Mouse (Mus musculus) adrenal gland, postnatal 14 days (tissue): ENCODE data around the gene Etv6. TPM values are rescaled to one million over a fixed set of nuclear protein-coding genes. Genes with fewer than 3 reads are reported as not detected.
"Not testable (repeated sequence)": the region's sequence is repeated elsewhere in the genome, so short reads cannot be mapped to it uniquely, and the experiment has no call there.

Source experiments
- DNase-seq: peaks from one replicate; pipeline ENCODE4 v3.0.0; 2021; ENCODE audit warnings: mixed read lengths
- long read RNA-seq, 2 experiments: library from polyadenylated mRNA; stranded (forward); transcript quantifications; one replicate each; pipeline ENCODE4 v2.0.0; 2021
- total RNA-seq: library from RNA; stranded (reverse); gene quantifications from 2 replicates; pipeline ENCODE4 v1.2.3, GENCODE M21; 2021

The Etv6 gene
- total RNA-seq, result 35.7 and 38.2 TPM in 2 replicates
- long read RNA-seq, experiment 1, full-length matches to known transcripts, result 15 of 22 reads
- long read RNA-seq, experiment 1, partial matches to known transcripts, result 1 of 22 reads
- long read RNA-seq, experiment 1, other reads (novel, unspliced or antisense), result 6 of 22 reads
- long read RNA-seq, experiment 2, full-length matches to known transcripts, result 5 of 15 reads
- long read RNA-seq, experiment 2, partial matches to known transcripts, result 3 of 15 reads
- long read RNA-seq, experiment 2, other reads (novel, unspliced or antisense), result 7 of 15 reads

DNA sequence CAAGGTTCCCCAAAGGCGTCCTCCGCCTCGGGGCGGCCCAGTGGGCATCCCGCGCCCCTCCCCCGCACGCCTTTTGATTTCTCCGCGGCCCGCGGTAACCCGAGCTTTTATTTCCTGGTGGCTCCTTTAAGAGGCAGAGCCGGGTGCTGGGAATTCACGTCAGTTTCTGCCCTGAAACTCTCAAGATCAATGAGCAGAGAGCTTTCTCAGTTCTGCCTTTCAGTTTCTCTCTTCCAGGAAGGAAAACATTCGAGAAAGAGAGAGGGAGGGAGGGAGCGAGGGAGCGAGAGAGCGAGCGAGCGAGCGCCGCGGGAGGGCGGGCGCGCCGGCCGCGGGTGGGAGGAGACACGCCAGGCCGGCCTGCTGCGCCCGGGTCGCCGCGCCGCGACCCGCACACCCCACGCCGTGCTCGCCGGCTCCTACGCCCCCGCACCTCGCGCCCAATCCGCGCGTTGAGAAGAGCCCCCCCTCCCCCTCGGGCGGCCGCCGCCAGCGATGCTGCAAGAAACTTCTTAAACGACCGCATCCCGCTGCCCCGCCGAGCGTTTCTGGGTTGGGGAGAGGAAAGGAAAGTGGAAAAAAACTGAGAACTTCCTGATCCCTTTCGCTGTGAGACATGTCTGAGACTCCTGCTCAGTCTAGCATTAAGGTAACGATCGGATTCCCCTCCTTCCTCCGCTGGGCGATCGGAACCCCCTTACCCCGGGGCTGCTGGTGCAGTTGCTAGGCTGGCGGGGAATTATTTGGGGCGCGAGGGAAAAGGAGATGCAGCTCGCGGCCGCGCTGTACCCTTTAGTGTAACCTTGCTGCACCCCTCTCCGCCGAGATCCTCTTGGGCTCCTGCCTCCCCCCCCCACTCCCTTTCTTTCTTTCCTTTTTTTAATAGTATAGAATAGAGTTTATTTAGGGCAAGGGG is at the start of gene Etv6:
Gene Etv6 (plus strand): TSS at position 211 of the 916 bp plus-strand sequence.
- peak; percentile 91 for DNase-seq

DNA sequence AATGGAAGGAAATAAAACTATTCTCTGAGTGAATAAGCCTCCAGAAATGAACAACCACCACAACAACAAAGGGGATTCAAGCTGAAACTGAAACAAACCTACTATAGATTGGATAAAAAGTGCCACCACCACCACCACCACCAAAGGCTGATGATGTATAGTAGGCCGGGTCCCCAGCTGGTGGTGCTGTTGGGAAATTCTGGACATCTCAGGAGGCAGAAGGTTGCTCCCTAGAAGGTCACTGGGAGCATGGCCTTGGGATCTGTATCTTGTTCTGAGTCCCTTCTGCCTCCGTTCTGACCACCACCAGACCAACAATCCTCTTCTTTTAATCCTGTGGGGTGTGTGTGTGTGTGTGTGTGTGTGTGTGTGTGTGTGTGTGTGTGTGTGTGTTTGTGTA is 49.3 kb upstream of the Etv6 start:
- peak; percentile 53 for DNase-seq

DNA sequence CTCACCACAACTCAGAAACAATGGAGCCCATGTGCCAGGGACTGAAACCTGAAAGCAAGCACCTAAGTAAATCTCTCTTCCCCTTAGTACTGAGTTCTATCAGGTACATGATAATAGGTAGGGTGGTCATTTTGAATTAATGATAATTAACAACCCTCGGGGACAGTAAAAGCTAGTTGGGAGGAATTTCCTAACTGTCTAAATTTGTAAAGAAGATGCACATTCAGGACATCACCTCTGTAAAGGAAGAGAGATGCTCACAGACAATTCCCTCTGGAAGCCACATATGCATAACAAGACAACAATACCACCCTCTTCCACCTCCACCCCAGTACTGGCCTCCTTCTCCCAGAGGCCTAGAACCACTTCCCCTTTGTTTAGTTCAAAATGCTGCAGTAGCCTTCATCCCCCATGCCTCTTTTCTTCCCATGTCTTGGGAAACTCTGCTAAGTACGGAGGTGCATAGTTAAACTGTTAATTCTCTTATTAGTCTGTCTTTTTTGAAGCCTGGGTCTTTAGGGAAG is 48.4 kb upstream of the Etv6 start:
- DNase-seq, result no peak

DNA sequence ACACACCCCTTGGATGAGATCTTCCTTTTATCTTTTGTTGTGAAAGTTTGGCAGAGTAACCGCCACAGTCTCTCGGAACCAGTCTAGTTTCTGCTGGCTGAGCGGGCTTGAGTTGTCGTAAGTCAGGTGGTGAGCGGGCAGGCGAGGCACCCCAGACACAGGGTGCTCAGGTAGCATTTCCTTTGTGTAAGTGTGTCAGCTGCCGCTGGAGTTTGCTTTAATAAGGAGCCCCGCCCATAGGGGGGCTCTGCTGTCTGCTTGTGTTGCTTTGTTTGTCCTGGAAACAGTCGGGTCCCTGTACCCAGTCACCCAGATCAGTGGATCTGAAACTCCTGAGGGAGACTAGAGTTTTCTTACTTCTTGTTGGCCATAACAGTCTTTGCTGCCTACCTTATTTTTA is 47.5 kb upstream of the Etv6 start:
- no peak for DNase-seq

DNA sequence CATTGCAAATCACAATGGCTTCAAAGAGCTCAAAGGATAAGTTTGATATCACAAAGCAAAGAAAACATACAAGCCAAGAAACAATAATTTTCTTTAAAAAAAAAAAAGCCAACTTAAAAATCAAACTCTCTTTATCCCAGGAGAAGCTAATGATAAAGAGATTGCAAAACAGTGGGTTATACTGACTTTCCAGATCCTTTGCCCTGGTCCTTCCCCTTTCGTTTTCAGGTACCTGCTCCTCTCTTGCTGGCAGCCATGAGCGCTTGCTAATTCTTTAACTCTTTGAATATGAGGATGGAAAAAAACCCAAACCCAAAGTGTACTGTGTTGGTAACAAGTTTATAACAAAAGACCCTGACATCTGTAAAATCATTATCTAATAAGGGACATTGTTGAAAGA is 38.0 kb upstream of the Etv6 start:
- no peak for DNase-seq

GRCm38 (mm10) chr6:133997935-133998334 is 37.6 kb upstream of the Etv6 start:
- no peak for DNase-seq

GRCm38 (mm10) chr6:134014488-134015110 is 20.9 kb upstream of the Etv6 start:
- not testable (repeated sequence) for DNase-seq

DNA sequence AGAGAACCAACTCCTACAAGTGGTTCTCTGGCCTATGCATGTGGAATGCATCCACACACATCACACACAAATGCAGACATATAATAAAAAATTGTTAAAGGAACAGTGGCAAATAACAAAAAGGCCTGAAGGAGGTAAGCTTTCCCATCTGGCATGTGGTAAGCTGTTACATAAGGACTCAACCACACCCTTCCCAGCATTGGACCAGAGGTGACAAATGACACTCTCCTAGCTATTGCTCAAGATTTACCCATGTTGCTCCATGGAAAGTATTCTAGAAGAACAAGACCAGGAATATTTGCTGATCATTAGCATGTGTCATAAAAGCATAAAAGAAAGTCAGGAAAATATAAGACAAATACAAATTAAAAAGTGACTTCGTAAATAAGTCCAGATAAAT is 16.7 kb upstream of the Etv6 start:
- DNase-seq, result no peak

DNA sequence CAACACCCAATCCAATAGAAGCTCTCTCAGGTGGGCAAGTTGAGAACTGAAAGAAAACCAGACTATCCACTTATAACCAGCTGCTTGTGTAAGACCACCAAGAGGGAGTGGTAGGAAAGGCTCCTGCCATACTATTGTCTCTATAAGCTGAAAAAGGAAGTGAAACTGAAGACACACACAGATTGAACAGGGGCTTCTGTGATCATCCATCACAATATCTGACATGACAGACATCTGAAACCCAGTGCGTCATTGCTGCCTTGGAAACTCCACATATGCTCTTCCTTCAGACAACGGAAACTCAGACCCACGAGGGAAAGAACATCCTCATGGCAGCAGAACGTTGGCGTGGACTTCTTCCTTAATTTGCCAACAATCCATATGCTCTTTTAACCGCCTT is 14.7 kb upstream of the Etv6 start:
- no peak for DNase-seq

DNA sequence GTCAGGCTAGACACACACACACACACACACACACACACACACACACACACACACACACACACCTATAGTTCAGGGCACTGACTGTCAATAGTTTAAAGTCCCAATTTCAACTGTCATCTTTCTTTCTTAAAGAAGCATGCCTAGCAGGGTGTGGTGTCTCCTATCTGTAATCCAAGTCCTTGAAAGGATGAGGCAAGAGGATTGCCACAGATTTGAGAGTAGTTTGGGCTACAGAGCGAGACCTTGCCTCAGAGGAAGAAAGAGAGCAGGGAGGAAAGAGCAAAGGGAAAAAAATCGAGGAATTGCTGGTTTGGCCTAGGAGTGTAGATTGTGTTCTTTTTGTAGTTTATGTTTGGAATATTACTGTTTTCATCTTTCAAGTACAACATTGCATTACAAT is 9.2 kb upstream of the Etv6 start:
- peak; percentile 40 for DNase-seq

DNA sequence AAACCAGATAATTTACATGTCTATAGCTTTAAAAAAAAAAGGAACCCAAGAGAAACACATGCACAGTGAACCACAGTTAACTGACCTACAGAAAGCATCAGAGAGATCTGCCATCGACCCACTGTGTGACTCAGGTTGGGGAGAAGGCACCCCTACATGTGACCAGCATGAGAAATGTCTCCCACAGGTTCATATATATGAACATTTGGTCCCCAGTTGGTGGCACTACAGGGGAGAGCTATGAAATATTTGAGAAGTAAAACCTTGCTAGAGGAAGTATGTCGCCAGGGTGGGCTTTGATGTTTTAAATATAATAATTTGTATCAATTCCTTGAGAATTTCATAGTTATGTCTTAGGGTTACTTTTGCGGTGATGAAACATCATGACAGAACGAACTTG is 8.5 kb upstream of the Etv6 start:
- no peak for DNase-seq

GRCm38 (mm10) chr6:134032451-134032850 is 3.0 kb upstream of the Etv6 start:
- DNase-seq, result no peak

DNA sequence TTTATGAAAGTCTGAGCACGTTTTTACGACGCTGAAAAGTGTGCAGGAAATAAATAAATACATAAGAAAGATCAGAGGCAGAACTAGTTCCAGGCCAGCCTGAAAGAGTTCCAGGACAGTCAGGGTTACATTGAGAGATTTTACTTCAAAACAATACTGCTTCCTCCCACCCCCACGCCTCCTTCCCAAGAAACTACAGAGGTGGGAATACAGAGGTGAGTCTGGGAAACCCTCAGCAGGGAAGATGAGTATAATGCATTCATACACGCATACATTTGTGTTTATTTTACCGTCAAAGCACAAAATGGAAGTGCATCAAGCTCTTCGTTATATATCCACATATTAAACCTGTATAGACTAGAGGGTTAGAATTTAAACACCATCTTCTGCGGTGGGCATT is 1.1 kb upstream of the Etv6 start:
- DNase-seq, result peak; percentile 26

- peak; percentile 92 for DNase-seq
These were observed 503 bp upstream of the Etv6 start for GRCm38 (mm10) chr6:134034904-134035489.

DNA sequence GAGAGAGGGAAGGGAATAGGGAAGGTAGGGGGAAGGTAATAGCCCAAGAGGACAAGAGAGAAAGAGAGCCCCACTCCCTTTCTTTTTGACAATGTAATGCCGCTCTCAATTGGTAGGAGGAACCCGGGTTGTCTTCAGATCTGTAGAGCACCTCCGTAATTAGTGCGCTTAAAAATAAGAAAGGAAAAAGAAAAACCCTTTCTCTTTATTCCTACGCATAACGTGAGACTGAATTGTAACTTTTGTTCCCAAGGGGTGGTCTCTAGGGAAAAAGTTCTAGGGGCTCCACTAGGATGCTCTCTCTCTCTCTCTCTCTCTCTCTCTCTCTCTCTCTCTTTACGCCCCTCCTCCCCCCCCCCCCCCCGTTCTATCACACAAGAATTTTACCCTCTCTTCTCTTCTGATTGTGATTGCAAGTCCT is 1.0 kb downstream of the Etv6 start:
- DNase-seq, result no peak

DNA sequence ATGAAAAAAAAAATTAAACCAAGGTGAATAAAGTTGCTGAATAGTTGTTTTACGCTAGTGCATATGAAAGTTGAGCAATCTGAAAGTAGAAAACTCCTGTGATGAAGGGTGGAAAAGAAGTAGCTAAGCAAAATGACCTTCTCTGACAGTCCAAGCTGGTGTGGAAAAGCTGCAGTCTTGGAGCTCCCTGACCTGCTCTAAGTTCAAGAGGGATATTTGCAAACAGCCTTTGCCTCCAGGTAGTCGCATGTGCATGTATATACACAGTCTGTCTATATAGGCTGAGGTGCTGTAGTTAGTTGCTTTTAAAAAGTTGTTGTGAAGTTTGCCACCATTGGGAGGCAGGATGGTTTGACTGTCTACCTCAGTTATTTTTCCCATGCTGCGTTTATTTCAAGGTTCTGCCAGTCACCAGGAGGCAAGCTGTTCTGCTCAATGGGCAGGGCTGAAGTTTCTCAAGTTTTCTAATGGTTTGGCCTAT is 1.5 kb downstream of the Etv6 start:
- DNase-seq, result peak; percentile 23

GRCm38 (mm10) chr6:134037960-134038359 is 2.5 kb downstream of the Etv6 start:
- DNase-seq, result no peak

- DNase-seq, result peak; percentile 65
These were observed 3.4 kb downstream of the Etv6 start for GRCm38 (mm10) chr6:134038881-134039280.

DNA sequence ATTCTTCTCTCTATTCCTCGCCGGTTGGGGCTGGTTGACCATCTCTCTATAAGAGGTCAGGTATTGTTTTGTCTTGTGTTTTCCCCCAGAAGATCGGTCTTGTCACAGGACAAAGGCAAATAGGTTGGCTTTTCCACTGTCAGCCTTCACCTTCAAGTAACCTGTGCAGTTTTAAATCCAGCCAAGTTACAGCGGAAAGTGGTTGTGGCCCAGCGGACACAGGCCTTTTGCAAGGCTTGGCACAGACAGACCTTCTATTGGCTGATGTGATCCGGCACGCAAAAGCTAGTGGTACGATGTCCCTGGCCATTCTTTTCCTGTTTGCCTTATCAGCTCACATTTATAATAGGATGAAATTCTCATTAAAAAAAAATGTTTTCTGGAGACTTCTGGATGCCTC is 3.9 kb downstream of the Etv6 start:
- DNase-seq, result peak; percentile 26

GRCm38 (mm10) chr6:134040312-134040711 is 4.8 kb downstream of the Etv6 start:
- no peak for DNase-seq

- no peak for DNase-seq
These were observed 5.8 kb downstream of the Etv6 start for GRCm38 (mm10) chr6:134041286-134041685.

- no peak for DNase-seq
These were observed 6.4 kb downstream of the Etv6 start for GRCm38 (mm10) chr6:134041916-134042315.
